Mouse (Mus musculus): ENCODE results near the gene Rbpms2. TPM values are rescaled to one million over a fixed set of nuclear protein-coding genes. Genes with fewer than 3 reads are reported as not detected.

The Rbpms2 gene
- 1 to 10 TPM; 3.7 to 5.4 (median 4.6) TPM for total RNA-seq (2022)

DNA sequence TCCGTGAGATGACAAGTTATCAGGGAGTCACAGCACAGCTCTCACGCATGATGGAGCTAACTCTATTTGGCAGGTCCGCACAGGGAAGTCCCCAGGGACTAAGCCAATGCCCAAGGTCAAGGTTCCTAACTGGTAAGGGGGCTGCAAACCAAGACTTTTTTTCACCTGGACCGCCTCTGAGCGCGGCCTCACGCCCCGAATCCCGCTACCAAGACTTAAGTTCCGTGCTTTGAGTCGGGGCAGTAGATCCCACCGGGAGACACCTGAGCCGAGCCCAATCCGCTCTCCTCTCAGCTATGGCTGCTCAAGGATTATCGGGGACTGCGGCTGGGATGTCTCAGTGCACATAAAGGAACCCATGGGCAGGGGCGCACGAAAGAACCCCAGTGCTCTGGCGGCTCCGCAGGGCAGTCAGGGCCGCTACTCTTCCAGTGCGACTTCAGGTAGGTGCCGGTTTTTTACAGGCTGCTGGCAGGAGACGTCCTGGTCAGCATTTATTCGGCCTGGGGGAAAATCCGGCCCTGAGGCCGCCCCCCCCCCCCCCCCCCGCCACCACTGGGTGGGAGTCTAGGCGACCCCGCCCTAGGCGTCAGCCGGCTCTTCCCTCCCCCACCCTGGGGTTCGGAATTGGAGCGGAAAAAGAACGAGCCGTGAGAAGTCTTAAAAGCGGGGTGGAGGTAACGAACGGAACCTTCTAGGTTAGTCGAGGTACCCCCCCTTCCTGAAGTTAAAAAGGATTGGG is at the start of gene Rbpms2:
Gene Rbpms2 (plus strand): TSS at position 624 of the 742 bp plus-strand sequence.
- no peak for DNase-seq (ENCODE audit: low spot score in 2 of 2)

GRCm38 (mm10) chr9:65579781-65580371 is 49.6 kb upstream of the Rbpms2 start, which contains the start of gene Plekho2:
Gene Plekho2, minus strand, starts transcription at chr9:65580040.
- peak; percentile 76 to 80 for DNase-seq (ENCODE audit: low spot score in 2 of 2)

DNA sequence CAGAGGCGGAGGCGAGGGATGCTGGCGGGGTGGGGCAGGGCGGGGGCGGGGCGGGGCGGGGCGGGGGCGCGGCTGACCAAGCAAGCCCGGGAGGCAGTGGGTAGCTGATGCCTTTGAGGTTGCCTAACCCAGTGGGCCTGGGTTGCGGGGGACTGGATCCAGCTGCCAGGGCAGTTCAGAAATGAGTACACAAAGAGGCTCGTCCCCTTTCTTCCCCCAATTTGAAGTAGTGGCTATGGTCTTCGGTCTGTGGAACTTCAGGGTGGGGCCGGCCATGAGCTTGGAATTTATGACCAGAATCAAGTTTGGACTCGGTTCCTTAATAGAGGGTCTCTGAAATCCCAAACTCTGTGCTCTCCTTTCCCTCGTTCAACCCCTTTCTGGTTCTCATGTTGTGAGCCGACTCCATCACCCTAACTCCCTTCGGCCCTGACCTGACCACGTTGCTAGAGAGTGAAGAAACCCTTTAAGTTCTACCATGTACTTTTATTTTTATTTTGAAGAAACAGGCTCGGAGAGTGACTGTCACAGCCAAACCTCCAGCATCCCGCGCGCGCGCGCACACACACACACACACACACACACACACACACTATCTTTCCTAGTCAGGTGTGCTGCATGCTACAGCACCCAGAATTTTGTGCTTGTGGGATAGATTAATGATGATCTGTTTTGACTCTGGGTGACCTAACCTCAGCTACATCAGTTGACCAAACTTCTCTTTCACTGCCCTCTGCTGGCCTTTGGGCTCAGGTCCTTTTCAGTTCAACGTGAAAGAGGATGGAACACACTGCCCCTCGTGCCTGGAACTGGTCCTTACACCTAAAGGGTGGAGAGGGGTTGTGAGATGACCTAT is 48.8 kb upstream of the Rbpms2 start:
- peak; percentile 63 to 72 for DNase-seq (ENCODE audit: low spot score in 2 of 2)

DNA sequence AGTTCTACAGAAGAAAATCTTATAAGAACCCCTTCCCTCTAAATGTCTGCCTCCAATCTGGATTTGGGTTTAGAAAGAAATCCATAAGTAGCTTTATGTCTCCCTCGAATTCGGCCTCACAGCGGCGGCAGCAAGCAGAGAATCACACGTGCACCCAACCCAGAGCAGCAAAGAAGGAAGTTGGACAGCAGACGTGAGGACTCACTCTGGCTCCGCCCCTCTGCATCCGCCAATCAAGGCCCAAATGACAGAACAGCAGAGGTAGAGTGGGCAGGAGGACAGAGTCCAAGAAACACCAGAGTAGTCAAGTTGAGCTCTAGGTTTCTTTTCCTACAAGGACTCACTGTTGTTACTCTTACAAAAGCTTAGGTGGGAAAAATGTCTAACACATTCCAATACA is 46.4 kb upstream of the Rbpms2 start:
- DNase-seq (ENCODE audit: low spot score in 2 of 2) = no peak

DNA sequence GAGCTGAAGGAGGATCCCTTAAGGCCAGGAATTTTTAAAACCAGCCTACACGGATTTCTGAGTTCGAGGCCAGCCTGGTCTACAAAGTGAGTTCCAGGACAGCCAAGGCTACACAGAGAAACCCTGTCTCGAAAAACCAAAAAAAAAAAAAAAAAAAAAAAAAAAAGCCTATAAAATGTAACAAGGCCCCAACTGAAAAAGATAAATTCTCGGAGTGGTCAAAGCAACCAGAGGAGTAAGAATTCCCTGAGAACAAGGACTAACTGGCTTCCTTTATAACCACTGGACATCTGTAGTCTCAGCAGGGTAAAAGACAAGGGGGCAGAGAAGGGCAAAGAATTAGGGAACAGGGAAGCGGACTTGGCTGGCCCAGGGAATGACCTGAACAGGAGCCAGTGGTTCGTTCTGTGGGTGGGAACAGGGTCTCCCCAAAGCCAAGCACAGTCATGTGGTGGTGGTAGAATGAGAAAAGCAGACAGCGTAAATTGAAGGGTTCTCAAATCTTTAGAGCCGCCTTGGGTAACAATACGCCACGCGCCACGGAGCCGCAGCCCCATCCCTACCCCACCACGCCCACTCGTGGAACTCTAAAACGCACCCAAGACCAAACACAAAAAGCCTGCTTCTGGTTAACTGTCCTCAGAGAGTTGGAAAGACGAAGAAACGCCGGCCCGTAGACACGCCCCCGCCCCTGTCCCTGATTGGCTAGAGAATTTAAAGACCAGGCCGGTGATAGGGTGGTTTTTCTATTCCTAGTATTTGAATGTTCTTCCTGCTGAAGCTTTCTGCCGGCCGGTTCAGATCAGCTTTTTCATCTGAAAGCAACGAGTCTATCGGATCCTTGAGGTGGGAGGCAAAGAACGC is 42.8 kb upstream of the Rbpms2 start, which contains the start of gene Pif1:
Gene Pif1 (plus strand): TSS at position 755 of the 864 bp plus-strand sequence.
- peak; percentile 26 to 63 for DNase-seq (ENCODE audit: low spot score in 2 of 2)

DNA sequence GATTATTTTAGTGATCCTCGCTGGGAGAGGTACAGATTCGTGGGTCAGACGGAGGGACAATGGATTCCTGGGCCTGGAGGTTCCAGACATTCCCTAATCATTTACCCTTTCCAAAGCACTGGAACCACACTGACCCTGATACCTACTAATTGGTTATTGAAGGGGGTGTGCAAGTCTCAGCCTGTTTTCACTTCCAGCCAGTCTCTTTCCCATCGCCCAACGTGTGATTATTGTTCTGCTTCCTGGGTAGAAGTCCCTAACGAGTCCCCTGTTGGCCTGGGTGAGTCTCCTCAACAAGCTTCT is 42.2 kb upstream of the Rbpms2 start:
- DNase-seq (ENCODE audit: low spot score in 2 of 2) = no peak

- no peak for DNase-seq (ENCODE audit: low spot score in 2 of 2)
Observed at GRCm38 (mm10) chr9:65587573-65588358, 41.7 kb upstream of the Rbpms2 start.

DNA sequence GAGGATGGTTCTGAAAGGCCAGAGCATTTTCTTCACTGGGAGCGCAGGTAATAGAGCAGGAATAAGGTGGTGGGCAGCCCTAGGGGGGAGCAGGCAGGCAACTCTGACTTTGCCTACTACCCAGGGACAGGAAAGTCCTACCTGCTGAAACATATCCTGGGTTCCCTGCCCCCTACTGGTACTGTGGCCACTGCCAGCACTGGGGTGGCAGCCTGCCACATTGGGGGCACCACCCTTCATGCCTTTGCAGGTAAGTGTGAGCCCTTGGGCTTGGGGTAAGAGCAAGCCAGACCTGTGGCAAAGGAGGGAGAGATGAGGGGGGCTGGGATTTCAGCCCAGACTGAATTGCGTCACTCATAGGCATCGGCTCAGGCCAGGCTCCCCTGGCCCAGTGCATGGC is 40.4 kb upstream of the Rbpms2 start:
- DNase-seq (ENCODE audit: low spot score in 2 of 2) = no peak

DNA sequence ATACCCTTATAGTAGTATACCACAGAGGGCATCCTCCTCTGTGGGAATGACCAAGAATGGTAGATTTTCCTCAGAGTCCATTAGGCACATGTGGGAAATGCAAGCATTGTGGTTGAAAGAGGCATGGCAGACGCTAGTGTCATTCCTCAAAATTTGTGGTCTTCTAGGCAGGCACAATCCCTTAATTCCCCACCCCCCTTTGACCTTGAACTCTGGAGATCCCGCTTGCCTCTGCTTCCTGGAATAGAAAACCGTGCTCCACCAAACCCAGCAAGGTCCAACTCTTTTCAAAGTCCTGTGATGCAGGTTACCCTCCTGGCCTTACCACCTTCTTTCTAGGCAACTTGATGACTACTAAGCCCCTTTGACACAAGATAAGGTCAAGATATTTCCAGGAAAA is 36.7 kb upstream of the Rbpms2 start:
- no peak for DNase-seq (ENCODE audit: low spot score in 2 of 2)

- DNase-seq (ENCODE audit: low spot score in 2 of 2) = no peak
Observed at GRCm38 (mm10) chr9:65593596-65593995, 35.9 kb upstream of the Rbpms2 start.

- DNase-seq (ENCODE audit: low spot score in 2 of 2) = peak in 1 of 2 experiments; percentile 41
Observed at GRCm38 (mm10) chr9:65598765-65599249, 30.6 kb upstream of the Rbpms2 start.

DNA sequence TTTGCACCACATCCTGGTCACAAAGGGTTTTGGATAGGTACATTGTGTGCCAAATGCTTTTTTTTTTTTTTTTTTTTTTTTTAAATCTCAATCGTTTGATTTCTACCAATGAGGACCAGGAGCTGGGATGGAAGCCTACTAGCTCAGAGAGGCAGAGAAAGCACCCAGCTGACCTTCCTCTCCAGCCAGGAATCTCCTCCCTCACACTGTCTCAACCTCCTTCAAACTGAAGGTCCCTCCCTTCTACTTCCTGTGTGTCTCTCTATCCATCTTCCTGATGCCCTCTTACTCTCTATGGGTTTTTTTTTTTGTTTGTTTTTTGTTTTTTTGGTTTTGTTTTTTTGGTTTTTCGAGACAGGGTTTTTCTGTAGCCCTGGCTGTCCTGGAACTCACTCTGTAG is 28.5 kb upstream of the Rbpms2 start:
- no peak for DNase-seq (ENCODE audit: low spot score in 2 of 2)

- no peak for DNase-seq (ENCODE audit: low spot score in 2 of 2)
Observed at GRCm38 (mm10) chr9:65603401-65604102, 25.9 kb upstream of the Rbpms2 start.

DNA sequence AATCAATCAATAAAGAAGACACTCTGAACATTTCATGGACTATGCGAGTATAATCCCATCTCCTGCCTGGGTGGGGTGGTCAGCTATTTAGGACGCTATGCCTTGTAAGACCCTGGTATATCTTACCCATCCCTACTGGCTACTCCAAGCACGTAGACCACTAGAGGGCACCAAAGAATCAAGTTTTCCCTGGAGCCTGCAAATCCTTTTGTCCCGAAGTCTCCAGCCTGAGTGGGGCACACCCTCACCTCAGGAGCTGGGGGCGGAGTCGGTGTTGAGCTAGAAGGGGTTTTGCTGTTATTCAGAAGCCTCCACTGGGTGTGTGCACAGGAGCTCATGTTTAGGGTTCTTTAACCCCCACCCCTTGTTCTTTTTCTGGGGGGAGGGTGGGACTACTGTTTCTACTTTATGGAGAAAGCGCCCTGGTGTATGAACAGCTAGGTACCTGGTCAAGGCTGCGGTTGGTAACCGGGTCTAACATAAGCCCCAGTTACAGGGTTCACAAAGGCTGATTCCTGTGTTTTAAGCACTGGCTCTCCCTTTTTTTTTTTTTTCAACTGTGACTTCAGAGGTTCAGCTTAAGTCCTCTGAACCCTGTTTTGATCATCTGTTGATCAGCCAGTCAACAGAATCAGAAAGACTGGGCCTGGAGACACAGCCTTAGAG is 23.8 kb upstream of the Rbpms2 start:
- peak; percentile 20 to 39 for DNase-seq (ENCODE audit: low spot score in 2 of 2)

DNA sequence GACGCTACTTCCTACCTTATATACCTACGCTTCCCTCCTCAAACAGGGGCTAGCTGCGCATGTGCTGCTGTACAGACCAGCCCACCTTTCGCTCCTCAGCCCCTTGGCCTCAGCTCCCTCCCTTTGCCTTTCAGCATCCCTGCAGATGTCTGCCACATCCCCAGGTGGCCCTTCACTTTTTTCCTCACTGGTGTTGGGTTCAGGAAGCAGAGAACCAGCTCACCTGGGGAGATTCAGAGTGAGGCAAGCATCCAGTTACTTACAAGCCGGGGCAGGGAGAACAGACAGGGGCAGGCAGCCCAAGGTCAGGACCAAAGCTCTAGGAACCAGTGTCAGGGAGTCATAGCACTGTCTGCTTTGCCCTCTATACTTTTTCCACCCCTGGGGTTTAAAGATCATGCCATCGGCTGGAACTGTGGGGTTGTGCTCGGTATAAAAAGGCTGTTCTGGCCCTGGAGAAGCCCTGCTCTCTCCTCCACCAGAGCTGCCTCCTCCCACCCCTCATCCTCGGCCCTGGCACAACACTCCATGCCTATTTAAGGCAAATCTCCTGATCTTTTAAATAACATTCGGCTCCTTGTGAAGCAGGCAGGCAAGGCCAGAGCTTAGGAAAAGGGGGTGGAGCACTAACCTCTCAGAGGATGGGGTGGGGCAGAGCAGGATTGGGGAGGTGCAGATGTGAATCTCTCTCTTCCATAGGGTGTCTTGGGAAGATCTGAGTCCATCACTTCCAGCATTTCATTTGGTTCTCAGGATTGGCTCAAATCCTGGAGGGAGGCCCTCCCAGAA is 22.9 kb upstream of the Rbpms2 start:
- no peak for DNase-seq (ENCODE audit: low spot score in 2 of 2)

DNA sequence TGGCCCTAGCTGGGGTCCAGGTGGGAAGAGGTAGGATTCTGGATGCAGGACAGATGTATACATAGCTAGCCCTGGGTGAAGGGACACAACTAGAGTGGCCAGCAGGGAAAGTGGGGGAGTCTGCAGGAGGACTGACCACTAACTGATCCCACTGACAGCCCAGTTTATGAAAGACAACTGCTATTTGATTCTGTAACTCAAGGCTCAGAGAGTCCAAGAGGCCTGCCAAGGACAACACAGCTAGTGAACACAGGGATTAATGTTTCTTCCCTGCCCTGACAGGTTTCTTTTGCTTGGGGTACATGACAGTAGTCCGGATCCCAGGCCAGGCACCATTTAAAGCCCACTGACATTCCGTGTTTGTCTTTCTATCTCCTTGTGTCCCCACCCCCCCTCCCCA is 22.3 kb upstream of the Rbpms2 start:
- no peak for DNase-seq (ENCODE audit: low spot score in 2 of 2)

DNA sequence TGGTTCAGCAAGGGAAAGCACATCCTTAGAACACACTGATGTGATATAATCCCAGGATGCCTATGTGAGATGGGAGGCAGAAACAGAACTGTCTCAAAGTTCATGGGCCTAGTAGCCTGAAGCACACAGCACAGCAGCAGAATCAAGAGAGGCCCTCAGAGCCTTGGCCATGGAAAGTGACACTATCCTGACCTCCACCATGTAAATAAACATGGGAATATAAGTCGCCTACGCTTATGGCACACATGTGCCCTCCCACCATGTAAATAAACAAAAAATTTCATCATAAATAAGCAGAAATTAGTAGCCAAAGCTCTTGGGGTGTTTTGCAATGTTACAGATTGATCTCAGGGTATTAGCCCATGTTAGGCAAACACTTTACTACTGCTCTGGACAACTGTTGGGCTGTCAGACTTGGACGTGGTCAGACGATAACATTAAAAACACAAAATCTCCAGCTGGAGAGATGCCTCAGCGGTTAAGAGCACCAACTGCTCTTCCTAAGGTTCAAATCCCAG is 17.4 kb upstream of the Rbpms2 start:
- DNase-seq (ENCODE audit: low spot score in 2 of 2) = no peak

GRCm38 (mm10) chr9:65613098-65613497 is 16.4 kb upstream of the Rbpms2 start:
- DNase-seq (ENCODE audit: low spot score in 2 of 2) = no peak
